Mouse (Mus musculus) bone marrow macrophage, adult 2 months (primary cell): ENCODE data around the gene Mpzl3.

Source experiments
- CTCF ChIP-seq: IDR thresholded peaks from 2 replicates; pipeline ENCODE4 v1.5.1; 2012; ENCODE audit warnings: low read depth, mild to moderate bottlenecking, low read length, moderate library complexity
- POLR2A ChIP-seq: IDR thresholded peaks from 2 replicates; pipeline ENCODE4 v1.6.1; 2012; ENCODE audit warnings: mild to moderate bottlenecking, low read depth, low read length, borderline replicate concordance

DNA sequence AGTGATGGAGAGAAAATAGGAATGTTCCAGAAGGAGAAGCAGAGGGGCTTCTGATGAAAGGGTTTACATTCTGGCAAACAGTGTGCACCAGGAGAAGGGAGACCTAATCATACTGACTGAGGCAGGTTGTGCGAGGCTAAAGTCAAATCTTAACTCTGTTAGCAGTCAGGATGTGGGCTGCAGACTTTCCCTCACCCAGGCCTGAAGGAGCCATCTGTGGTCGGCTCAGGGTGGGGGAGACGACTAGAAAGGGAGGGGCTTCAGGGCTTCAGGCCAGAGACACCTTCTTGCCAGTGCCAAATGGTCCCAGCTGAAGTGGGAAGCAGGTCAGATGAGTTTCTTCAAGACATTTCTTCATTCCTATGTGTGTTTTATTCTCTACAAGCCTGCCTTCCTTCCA, 43.4 kb downstream of the Mpzl3 start:
- TF ChIP-seq CTCF (no peak), POLR2A (no peak)
